Mouse (Mus musculus): Measurements from ENCODE around the gene Wdr34.

The Wdr34 gene

GRCm38 (mm10) chr2:30048699-30049388 lies at the start of gene Wdr34:
Gene Wdr34, minus strand, starts transcription at chr2:30048881.
- DNase-seq (ENCODE audit: low spot score in 2 of 2): peak; percentile 93 to 96

GRCm38 (mm10) chr2:30095882-30096527 lies 47.3 kb upstream of the Wdr34 start:
- DNase-seq (ENCODE audit: low spot score in 2 of 2): no peak

- DNase-seq (ENCODE audit: low spot score in 2 of 2): no peak
Measured at GRCm38 (mm10) chr2:30094208-30094588, 45.5 kb upstream of the Wdr34 start.

GRCm38 (mm10) chr2:30093471-30094207 lies 45.0 kb upstream of the Wdr34 start, which contains the start of gene Zdhhc12:
Gene Zdhhc12, minus strand, starts transcription at chr2:30093648.
- peak; percentile 92 to 93 for DNase-seq (ENCODE audit: low spot score in 2 of 2)

GRCm38 (mm10) chr2:30092280-30092918 lies 43.7 kb upstream of the Wdr34 start:
- no peak for DNase-seq (ENCODE audit: low spot score in 2 of 2)

- DNase-seq (ENCODE audit: low spot score in 2 of 2): no peak
Measured at GRCm38 (mm10) chr2:30091521-30091920, 42.8 kb upstream of the Wdr34 start.

- DNase-seq (ENCODE audit: low spot score in 2 of 2): no peak
Measured at GRCm38 (mm10) chr2:30087310-30087709, 38.6 kb upstream of the Wdr34 start.

GRCm38 (mm10) chr2:30084632-30085031 lies 36.0 kb upstream of the Wdr34 start:
- DNase-seq (ENCODE audit: low spot score in 2 of 2): no peak

GRCm38 (mm10) chr2:30084113-30084512 lies 35.4 kb upstream of the Wdr34 start:
- no peak for DNase-seq (ENCODE audit: low spot score in 2 of 2)

- no peak for DNase-seq (ENCODE audit: low spot score in 2 of 2)
Measured at GRCm38 (mm10) chr2:30080181-30080800, 31.6 kb upstream of the Wdr34 start.

- no peak for DNase-seq (ENCODE audit: low spot score in 2 of 2)
Measured at GRCm38 (mm10) chr2:30078760-30079159, 30.1 kb upstream of the Wdr34 start.

GRCm38 (mm10) chr2:30078349-30078712 lies 29.6 kb upstream of the Wdr34 start:
- no peak for DNase-seq (ENCODE audit: low spot score in 2 of 2)

- DNase-seq (ENCODE audit: low spot score in 2 of 2): peak in 1 of 2 experiments; percentile 77
Measured at GRCm38 (mm10) chr2:30077502-30078348, 29.0 kb upstream of the Wdr34 start, which contains the start of gene Pkn3. Gene Pkn3, plus strand, starts transcription at chr2:30077684.

GRCm38 (mm10) chr2:30076959-30077358 lies 28.3 kb upstream of the Wdr34 start:
- no peak for DNase-seq (ENCODE audit: low spot score in 2 of 2)

GRCm38 (mm10) chr2:30076439-30076838 lies 27.8 kb upstream of the Wdr34 start:
- no peak for DNase-seq (ENCODE audit: low spot score in 2 of 2)

GRCm38 (mm10) chr2:30075625-30076024 lies 26.9 kb upstream of the Wdr34 start:
- DNase-seq (ENCODE audit: low spot score in 2 of 2): no peak

GRCm38 (mm10) chr2:30073285-30073684 lies 24.6 kb upstream of the Wdr34 start:
- no peak for DNase-seq (ENCODE audit: low spot score in 2 of 2)

- DNase-seq (ENCODE audit: low spot score in 2 of 2): no peak
Measured at GRCm38 (mm10) chr2:30072875-30073274, 24.2 kb upstream of the Wdr34 start.

GRCm38 (mm10) chr2:30067962-30068361 lies 19.3 kb upstream of the Wdr34 start:
- no peak for DNase-seq (ENCODE audit: low spot score in 2 of 2)

GRCm38 (mm10) chr2:30067031-30067888 lies 18.6 kb upstream of the Wdr34 start:
- peak in 1 of 2 experiments; percentile 42 for DNase-seq (ENCODE audit: low spot score in 2 of 2)

All from frontal cortex, postnatal 10 days (tissue).